Mouse (Mus musculus) liver, adult 2 months (tissue): ENCODE results near the gene Slc17a9.
A peak's percentile ranks its signal among the peaks of the same experiment; 100 is the strongest.

Source experiments
- CTCF ChIP-seq: fragments of 200-500 bp; IDR thresholded peaks from 2 replicates; pipeline ENCODE4 v1.5.1; 2011; ENCODE audit warnings: low read depth, low read length, control low read depth
- POLR2A ChIP-seq: fragments of 200-500 bp; IDR thresholded peaks from 2 replicates; pipeline ENCODE4 v1.6.1; 2011; ENCODE audit warnings: low read length, control low read depth; ENCODE audit not compliant: insufficient read depth; ENCODE audit errors: extremely low read depth

- no peak for TF ChIP-seq CTCF
- peak; percentile 36; the same call in 1 of the 2 replicates for TF ChIP-seq POLR2A
These were observed at the start of gene Slc17a9 for GRCm38 (mm10) chr2:180724585-180725413.
